ENCODE assay signal across 8 mouse cellular contexts in the genomic region with DNA sequence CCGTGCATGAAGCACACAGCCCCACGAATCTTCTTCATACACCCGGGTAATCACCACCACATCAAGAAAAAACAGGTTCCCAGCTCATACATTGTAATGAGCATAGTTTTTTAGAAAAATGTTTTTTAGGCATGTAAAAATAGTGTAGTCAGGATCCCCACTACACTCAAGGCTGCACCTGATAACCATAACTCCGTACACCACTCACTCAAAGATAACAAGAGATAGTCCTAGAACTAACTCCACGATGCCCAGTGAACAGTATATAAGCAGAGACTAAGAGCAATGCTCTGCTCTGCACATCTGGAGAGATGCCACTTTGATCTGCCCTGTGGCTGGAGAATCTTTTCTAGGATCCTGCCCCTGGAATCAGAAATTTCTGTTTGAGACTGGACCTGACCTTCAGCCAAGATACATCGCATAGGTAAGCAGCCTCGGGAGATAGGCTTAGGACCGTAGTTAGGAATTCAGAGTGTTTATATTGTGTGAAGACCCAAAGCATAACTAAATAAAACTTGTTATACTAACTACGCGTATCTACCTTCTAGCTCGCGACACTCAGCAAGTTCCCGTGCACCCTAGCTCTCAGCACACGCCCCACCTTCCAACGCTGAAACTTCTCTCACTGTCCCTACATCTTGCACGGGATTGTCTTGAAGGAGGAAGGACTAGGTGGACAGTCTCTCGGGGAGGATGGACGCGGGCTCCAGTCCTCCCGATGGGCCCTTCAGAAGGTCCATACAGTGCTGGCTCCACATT. TPM values are rescaled to one million over a fixed set of nuclear protein-coding genes. Genes with fewer than 3 reads are reported as not detected.
DNase-seq lines count a peak whose midpoint lies in the region; ATAC-seq and TF ChIP-seq lines count a peak whose summit lies in the region.

No protein-coding gene starts in this region.

- no peaks in the 10 kb centered on the region for H3K27me3 ChIP-seq in lung, embryonic 14.5 days (ENCODE audit: insufficient read depth, low read length)
- H3K27me3 ChIP-seq in embryonic facial prominence, embryonic 10.5 days (replicated peaks; ENCODE audit: low read depth, poor library complexity, severe bottlenecking), result peaks cover 16% of the 10 kb centered on the region; the same call in 1 of the 2 replicates
- no peaks in the 10 kb centered on the region for H3K27me3 ChIP-seq in hindbrain, embryonic 11.5 days (ENCODE audit: control insufficient read depth, insufficient read depth, low read length)

- peak overlapping the region; percentile 95 for H3K4me3 ChIP-seq in lung, embryonic 14.5 days (ENCODE audit: low read depth, low read length)
- peak overlapping the region; percentile 99 for H3K4me3 ChIP-seq in embryonic facial prominence, embryonic 10.5 days
- peak overlapping the region; percentile 98 for H3K4me3 ChIP-seq in hindbrain, embryonic 11.5 days (ENCODE audit: low read depth, low read length)

- peak overlapping the region; percentile 69 for H3K9ac ChIP-seq in lung, embryonic 14.5 days
- H3K9ac ChIP-seq in hindbrain, embryonic 11.5 days (ENCODE audit: low read depth, low read length), result peak overlapping the region; percentile 70

- intact Hi-C loops in gastrocnemius, postnatal 14 days (cut with DNase I; ENCODE audit: low total_unique reads), result no loop called here

- ATAC-seq in lung, embryonic 14.5 days (ENCODE audit: insufficient read depth), result no peak
- ATAC-seq in hindbrain, embryonic 11.5 days (ENCODE audit: low FRiP score), result no peak
- ATAC-seq in megakaryocyte progenitor cell, adult 5-6 weeks (replicated peaks; ENCODE audit: poor library complexity), result peak; percentile 14

- DNase-seq in lung, embryonic 14.5 days, result peak; percentile 17
- no peak for DNase-seq in lung, postnatal 36 days
- DNase-seq in embryonic facial prominence, embryonic 10.5 days (ENCODE audit: low spot score), result no peak
- DNase-seq in hindbrain, embryonic 11.5 days (ENCODE audit: low spot score), result no peak
- no peak for DNase-seq in ovary, postnatal 10 days (ENCODE audit: low spot score)
- no peak for DNase-seq in layer of hippocampus, postnatal 36 days
- DNase-seq in gastrocnemius, postnatal 14 days, result no peak

- H3K9me3 ChIP-seq in lung, embryonic 14.5 days (ENCODE audit: low read depth, low read length), result no peaks in the 10 kb centered on the region
- H3K9me3 ChIP-seq in embryonic facial prominence, embryonic 10.5 days, result no peaks in the 10 kb centered on the region
- no peaks in the 10 kb centered on the region for H3K9me3 ChIP-seq in hindbrain, embryonic 11.5 days (ENCODE audit: control insufficient read depth, low read length)

- WGBS in lung, embryonic 14.5 days, result 11% methylated on average over 20 of the region's 20 CpGs
- WGBS in embryonic facial prominence, embryonic 10.5 days, result 16% methylated on average over 20 of the region's 20 CpGs
- 20% methylated on average over 20 of the region's 20 CpGs for WGBS in hindbrain, embryonic 11.5 days

- H3K4me1 ChIP-seq in lung, embryonic 14.5 days (ENCODE audit: insufficient read depth), result no peaks in the 10 kb centered on the region
- H3K4me1 ChIP-seq in embryonic facial prominence, embryonic 10.5 days, result peaks cover 22% of the 10 kb centered on the region
- H3K4me1 ChIP-seq in hindbrain, embryonic 11.5 days (replicated peaks; ENCODE audit: control insufficient read depth, insufficient read depth, low read length), result no peaks in the 10 kb centered on the region

- TF ChIP-seq CTCF in lung, embryonic 14.5 days (IDR thresholded peaks at IDR 0.05; ENCODE audit: low read depth), result no peak

- peak overlapping the region; percentile 54; the same call in 1 of the 2 replicates for H3K27ac ChIP-seq in lung, embryonic 14.5 days (ENCODE audit: low read depth)
- H3K27ac ChIP-seq in embryonic facial prominence, embryonic 10.5 days (replicated peaks), result peak overlapping the region; percentile 94
- no peak overlapping the region for H3K27ac ChIP-seq in hindbrain, embryonic 11.5 days (ENCODE audit: low read depth, low read length)

- peak overlapping the region; percentile 94 for H3K4me2 ChIP-seq in lung, embryonic 14.5 days
- H3K4me2 ChIP-seq in hindbrain, embryonic 11.5 days (replicated peaks; ENCODE audit: low read depth, low read length), result peak overlapping the region; percentile 69

- no peaks in the 10 kb centered on the region for H3K36me3 ChIP-seq in lung, embryonic 14.5 days (ENCODE audit: insufficient read depth)
- H3K36me3 ChIP-seq in embryonic facial prominence, embryonic 10.5 days (replicated peaks), result no peaks in the 10 kb centered on the region
- H3K36me3 ChIP-seq in hindbrain, embryonic 11.5 days (ENCODE audit: control insufficient read depth, insufficient read depth, low read length), result no peaks in the 10 kb centered on the region

RNA-seq across cellular contexts. Expression of gene Far1, which starts 0.9 kb away (rescaled TPM):
- polyA plus RNA-seq in lung, embryonic 14.5 days (2014; fragmentation: Nextera tagmentation; extraction: Ambion mirVana), result 78.9 and 87.5 TPM in 2 replicates
- polyA plus RNA-seq in embryonic facial prominence, embryonic 10.5 days (2016; fragmentation: Nextera tagmentation; extraction: Ambion mirVana), result 76.0 and 79.5 TPM in 2 replicates
- 89.3 and 90.3 TPM in 2 replicates for polyA plus RNA-seq in hindbrain, embryonic 11.5 days (2014; fragmentation: Nextera tagmentation; extraction: Ambion mirVana)
- 140 and 148 TPM in 2 replicates for total RNA-seq in megakaryocyte progenitor cell, adult 5-6 weeks (2015)
- 97.5 and 122 TPM in 2 replicates for total RNA-seq in megakaryocyte progenitor cell, adult 5-6 weeks (2017)
- 100 to 1,000 TPM; 116 to 131 TPM for total RNA-seq in layer of hippocampus, postnatal 36 days (2021)
- total RNA-seq in gastrocnemius, postnatal 14 days (2021), result 10 to 100 TPM; 15.6 to 18.9 TPM

Comparison
In these comparisons a context has a peak if more than half of its experiments do, and no peak if none do; other contexts are left out.
1. RNA of gene Far1, which starts 0.9 kb away (total RNA-seq): 97.5 to 148 TPM in megakaryocyte progenitor cell, adult 5-6 weeks and 116 to 131 TPM in layer of hippocampus, postnatal 36 days; 15.6 to 18.9 TPM in gastrocnemius, postnatal 14 days; every median in the first group is over 4 times any median in the second.
2. Peak in every context shown above with its lines, with median percentiles within 50 percentile points of each other: H3K4me3 ChIP-seq.